Mouse (Mus musculus) R1 (cell line): ENCODE measurements at regions not wholly inside any gene's neighbourhood (a gene's known extent, or its start where the extent isn't known, plus 50 kb on each side); places are given as distances from the start of the nearest gene placed in this dataset.
A peak's percentile ranks its signal among the peaks of the same experiment; 100 is the strongest.
"Not testable (repeated sequence)": the region's sequence is repeated elsewhere in the genome, so short reads cannot be mapped to it uniquely, and the experiment has no call there.

ENCODE experiments used
- DNase-seq: peaks from one replicate; pipeline ENCODE4 v3.0.0-alpha.2; 2018; ENCODE audit warnings: low read depth, low spot score

GRCm38 (mm10) chr1:64463715-64464290, 68.6 kb upstream of the Creb1 start:
- DNase-seq: no peak

GRCm38 (mm10) chr1:64461616-64462015, 70.8 kb upstream of the Creb1 start:
- peak; percentile 43 for DNase-seq

- no peak for DNase-seq
Measured at GRCm38 (mm10) chr1:64457872-64458271, 74.6 kb upstream of the Creb1 start.

GRCm38 (mm10) chr1:64449141-64449540, 83.3 kb upstream of the Creb1 start:
- no peak for DNase-seq

DNA sequence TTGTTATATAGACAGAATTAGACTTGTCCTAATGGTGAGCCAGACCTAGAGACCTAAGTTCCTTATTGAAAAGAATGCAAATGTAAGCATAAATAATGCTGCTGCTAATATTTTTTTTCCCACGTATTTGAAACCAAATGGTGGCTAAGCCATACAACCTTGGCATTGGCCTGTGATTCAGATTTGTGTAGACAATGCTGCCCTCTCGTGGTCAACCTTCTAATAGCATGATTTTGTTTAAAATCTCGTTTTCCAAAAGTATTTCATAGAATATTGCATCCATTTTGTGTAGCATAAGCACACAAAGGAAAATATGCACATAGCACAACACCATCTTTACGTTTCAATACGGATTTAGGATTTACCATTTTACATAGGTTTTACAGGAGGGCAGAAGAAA, 84.4 kb upstream of the Creb1 start:
- DNase-seq: peak; percentile 37

GRCm38 (mm10) chr1:64446492-64446891, 86.0 kb upstream of the Creb1 start:
- no peak for DNase-seq

DNA sequence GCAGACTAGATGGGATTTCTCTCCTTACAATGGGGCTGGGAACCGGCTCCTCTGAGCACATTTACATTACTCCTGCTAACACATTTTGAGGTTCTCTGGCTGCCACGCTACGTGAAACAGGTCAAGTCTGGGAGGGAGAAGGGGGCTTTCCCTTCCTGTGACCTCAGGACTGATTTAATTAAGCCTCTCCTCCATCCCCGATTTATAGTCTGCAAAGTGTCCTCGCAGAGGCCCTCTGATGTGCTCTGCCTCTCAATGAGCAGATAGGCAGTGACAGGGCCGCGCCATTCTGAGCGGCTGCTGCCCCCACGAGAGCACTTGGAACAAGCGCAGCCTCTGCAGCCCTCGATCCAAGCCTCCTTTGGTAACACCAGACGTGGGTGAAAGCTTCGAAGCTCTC, 86.5 kb upstream of the Creb1 start:
- DNase-seq: peak; percentile 66

DNA sequence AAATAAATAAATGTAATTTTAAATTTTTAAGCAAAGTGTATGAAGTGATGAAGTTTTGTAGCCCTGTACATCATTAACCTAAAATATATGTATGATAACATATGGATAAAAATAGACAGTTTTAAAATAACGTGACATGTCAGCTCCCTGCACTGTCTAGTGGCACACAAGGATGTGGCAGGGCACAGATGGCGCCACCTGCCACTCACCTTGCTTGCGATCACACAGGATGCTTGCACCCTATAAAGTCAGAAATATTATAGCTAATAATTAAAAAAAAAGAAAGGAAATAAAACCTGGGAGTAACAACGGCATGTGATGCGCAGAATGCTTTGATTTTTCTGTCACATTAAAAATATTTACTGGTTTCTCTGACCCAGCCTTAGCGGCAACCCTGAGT, 89.0 kb upstream of the Creb1 start:
- no peak for DNase-seq

GRCm38 (mm10) chr1:64442179-64442874, 90.1 kb upstream of the Creb1 start:
- no peak for DNase-seq

GRCm38 (mm10) chr1:64423256-64423655, 109.2 kb upstream of the Creb1 start:
- peak; percentile 66 for DNase-seq

- peak; percentile 34 for DNase-seq
Measured at GRCm38 (mm10) chr1:64418567-64418966, 113.9 kb upstream of the Creb1 start.

DNA sequence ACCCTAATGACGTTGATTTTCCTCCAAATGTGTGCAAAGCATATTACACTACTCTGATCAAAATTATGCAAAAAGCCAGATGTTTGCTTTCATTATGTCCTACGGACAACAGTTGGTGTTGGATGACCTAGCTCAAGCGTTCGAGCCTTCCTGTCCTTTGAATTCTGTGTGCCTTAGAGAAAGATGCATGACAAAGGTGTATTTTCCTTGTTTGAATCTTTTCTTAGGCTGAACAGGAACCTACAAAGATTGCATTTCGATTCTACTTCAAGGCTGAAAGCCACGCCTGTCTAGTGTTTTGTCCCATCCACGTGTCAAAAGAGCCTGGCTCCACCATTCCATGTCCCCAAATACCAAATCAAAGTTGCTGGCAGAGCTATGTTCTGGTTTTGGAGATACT, 116.5 kb upstream of the Creb1 start:
- peak; percentile 56 for DNase-seq

GRCm38 (mm10) chr1:64413181-64413560, 119.3 kb upstream of the Creb1 start:
- DNase-seq: no peak

- no peak for DNase-seq
Measured at GRCm38 (mm10) chr1:64412481-64413180, 119.8 kb upstream of the Creb1 start.

GRCm38 (mm10) chr1:64411851-64412480, 120.5 kb upstream of the Creb1 start:
- DNase-seq: no peak

DNA sequence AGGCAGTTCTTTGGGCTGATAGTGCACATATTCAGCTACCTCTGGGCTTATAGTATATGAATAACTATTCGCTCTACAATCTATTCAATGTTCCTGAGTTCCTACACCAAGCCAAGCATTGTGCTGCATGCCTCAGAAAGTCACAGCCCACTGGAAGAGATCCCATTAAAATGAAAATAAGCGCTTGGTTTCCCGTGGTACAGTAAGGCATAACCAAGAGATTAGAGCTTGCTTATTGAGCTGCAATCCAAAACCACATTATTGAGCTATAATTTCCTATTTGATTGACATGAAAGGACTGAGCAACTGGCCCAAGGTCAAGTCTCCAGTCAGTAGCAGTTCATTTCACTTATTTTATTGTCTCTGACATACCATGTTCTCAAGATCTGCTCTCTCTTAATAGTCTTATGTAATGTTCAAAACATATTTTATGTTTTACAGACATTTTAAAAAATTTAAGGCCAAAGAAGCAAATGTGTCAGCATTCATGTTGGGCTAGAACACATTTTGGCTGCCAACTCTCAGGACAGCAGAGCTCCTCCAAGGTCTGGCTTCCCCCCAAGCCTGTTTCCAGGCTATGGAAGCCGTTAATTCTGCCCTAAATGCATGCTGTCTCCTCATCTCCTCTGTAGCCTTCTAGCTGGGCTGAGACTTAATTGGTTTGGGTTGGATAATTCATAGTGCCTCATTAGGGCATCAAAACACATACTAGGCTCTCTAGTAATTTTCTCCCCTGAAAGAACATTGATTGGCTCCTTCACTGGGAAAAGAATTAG, 123.5 kb upstream of the Creb1 start:
- no peak for DNase-seq

GRCm38 (mm10) chr1:64391525-64391924, 140.9 kb upstream of the Creb1 start:
- no peak for DNase-seq

DNA sequence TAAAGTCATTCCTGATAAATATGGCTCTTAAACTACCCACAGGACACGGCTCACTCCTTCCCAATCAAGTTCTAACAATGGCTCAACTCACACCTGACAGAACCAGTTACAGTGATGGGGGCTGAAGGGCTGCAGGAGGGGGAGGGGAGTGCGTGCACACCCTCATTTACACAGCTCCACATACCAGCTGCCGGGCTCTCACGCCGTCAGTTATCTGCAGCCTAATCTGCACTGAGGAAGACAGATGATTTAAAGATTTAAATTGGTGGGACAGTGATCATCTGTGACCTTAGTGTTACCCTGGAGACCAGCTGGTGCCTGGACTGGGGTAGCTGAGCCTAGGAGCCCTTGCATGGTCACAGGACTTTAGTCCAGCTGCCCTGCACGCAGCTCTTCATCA, 151.2 kb upstream of the Creb1 start:
- no peak for DNase-seq

DNA sequence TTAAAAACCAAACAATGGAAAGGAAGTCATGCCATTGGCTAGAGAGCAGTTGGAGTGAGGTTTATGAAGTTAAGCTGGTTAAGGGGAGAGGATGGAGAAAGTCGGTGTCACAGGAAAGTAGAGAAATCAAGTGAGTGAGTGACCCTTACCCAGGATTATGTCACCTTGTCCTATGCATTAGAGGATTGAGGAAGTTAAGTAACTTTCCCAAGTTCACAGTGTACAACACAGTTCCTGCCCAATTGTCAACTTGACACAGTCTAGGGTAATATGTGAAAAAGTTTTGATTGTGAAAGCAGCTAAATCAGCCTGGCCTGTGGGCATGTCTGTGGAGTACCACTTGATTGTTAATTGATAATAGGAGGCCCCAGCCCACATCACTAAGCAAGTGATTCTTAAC, 156.0 kb upstream of the Creb1 start:
- not testable (repeated sequence) for DNase-seq

GRCm38 (mm10) chr1:64374286-64375071, 158.0 kb upstream of the Creb1 start:
- peak; percentile 21 for DNase-seq

DNA sequence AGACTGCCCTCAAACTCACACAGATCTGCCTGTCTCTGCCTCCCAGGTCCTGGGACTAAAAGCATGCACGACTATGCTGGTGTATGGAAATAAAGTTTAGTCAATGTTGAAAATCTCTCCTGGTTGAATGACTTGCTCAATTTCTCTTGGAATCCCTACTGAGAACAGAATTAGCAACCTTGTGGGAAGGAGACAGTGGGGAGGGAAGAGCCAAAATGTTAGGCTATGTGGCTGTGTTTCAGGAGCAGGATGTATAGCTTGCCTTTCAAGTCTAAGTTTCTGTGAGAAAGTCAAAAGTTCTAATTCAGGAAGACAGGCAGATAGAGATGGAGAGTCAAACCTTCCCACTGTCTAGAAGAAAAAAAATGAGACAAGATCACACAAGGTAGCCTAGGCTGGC, 168.3 kb upstream of the Creb1 start:
- no peak for DNase-seq
